Mouse (Mus musculus) adrenal gland, adult 18-20 months (tissue): ENCODE data around the gene Tm4sf4. TPM values are rescaled to one million over a fixed set of nuclear protein-coding genes. Genes with fewer than 3 reads are reported as not detected.

Source experiments
- DNase-seq, 2 experiments: peaks; one replicate each; pipeline ENCODE4 v3.0.0; 2021 to 2022; ENCODE audit warnings: low spot score in 2 of 2
- long read RNA-seq, 2 experiments: library from polyadenylated mRNA; stranded (forward); transcript quantifications; one replicate each; pipeline ENCODE4 v2.0.0; 2021
- total RNA-seq, 2 experiments: library from RNA; stranded (reverse); gene quantifications; 1 replicate in 1 of 2; 2 replicates in 1 of 2; pipeline ENCODE4 v1.2.3; 2021

The Tm4sf4 gene
- 1 to 10 TPM; 1.2 to 1.9 TPM for total RNA-seq
- long read RNA-seq, experiment 1, partial matches to known transcripts, result 0 of 3 reads
- long read RNA-seq, experiment 1, other reads (novel, unspliced or antisense), result 0 of 3 reads
- long read RNA-seq, experiment 2, partial matches to known transcripts, result 1 of 1 reads
- long read RNA-seq, experiment 2, other reads (novel, unspliced or antisense), result 0 of 1 reads

GRCm38 (mm10) chr3:57425089-57425730 lies at the start of gene Tm4sf4:
TSS of gene Tm4sf4 (plus strand) at chr3:57425314.
- DNase-seq, result no peak

DNA sequence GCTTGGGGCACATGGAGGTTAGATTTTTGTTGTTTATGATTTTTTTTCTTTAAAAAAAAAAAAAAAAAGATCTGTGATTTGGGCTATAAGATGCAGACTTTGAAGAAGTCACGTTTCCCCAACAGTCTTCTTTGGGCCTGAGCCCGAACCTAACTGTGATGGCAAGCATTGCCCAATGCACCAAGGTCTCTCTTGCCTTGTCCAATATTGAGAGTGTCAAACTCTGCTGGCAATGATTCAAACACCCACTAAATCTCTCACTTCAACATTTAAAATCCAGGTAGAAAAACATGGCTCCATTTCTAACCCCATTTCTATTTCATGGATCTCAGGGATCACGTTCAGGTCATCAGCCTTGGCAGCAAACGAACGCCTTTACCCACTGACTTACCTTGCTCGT lies 38.7 kb upstream of the Tm4sf4 start:
- DNase-seq, result no peak

DNA sequence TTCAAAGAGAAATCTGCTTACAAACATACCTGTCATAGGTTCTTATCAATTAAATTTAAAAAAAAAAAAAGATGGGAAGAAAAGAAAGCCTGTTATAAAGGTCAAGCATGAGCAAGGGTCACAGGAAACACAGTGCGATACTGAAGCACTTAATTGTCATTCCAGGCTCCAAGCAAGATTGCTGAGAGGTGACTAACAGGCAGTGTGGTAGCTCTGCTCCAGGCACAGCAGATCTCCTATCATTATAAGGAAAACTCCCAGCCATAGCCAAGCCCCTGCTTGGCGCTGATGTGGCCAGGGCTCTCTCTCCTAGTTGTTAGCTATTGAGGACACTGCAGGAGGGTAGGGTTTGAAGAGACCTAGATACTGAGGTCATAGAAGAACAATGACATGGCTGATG lies 38.2 kb upstream of the Tm4sf4 start:
- DNase-seq, result no peak

- DNase-seq, result no peak
These were observed 37.5 kb upstream of the Tm4sf4 start for GRCm38 (mm10) chr3:57387593-57387992.

DNA sequence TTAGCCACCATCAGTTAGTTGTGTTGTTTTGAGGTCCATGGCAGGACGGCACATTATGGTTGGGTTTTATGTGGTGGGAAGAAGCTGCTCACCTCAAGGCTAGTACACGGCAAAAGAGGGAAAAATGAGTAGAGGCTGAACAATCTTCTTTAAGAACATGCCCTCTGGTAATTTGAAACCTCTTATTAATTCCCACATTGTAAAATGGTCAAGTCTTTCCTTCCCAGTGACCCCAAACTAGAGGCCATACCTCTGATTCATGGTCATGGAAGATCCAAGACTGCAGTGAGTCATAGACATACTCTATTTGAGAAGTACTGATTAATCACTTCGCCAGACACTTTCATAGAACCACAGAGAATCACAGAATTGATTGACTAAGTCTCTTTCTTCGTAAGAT lies 13.6 kb upstream of the Tm4sf4 start:
- DNase-seq, result no peak

DNA sequence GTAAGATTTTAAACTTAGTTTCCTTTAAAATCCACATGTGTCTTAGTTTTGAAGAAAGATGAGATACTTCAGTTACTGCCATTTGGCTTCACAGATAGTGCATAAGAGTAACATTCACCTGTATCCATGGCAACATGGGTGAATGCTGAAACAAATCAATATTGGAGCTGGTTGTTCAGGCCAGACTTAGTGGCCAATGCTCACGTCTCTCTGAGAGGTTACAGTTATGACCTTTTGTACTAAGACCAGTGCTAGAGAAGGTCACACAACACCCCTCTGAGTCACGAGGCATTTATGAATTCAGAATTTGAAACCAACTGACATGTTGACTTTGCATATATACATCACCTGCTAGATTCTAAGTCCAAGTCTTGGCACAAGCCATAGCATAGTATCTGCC lies 4.9 kb upstream of the Tm4sf4 start:
- DNase-seq, result no peak

DNA sequence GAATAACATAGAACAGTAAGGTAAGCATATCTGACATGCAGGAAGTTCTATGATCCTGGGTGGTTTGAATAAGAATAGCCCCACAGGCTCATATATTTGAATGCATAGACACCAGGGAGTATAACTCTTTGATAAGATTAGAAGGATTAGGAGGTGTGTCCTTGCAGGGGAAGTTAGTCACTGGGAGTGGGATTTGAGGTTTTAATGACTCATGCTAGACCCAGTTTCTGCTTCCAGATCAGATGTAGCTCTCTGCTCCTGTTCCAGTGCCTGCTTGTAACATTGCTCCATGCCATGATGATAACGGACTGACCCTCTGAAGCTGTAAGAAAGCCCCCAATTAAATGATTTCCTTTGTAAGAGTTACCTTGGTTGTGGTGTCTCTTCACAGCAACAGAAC lies 4.5 kb upstream of the Tm4sf4 start:
- DNase-seq, result no peak

DNA sequence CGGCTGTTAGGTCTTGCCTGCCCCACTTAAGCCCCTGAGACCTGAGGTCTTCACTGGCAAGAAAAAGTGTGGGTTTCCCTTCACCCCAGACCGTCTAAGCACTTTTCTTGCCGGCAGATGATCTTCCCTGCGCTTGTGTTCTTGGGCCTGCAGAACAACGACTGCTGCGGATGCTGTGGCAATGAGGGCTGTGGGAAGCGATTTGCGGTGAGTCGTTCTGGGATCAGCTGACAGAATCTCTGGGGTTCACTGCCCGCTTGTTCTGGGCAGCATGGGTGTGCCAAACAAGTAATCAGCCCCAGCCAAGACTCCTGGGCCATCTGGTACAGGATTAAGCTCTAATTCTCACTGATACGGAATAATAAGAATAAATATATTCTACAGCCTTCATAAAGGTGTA lies 1.2 kb downstream of the Tm4sf4 start:
- DNase-seq, result no peak

DNA sequence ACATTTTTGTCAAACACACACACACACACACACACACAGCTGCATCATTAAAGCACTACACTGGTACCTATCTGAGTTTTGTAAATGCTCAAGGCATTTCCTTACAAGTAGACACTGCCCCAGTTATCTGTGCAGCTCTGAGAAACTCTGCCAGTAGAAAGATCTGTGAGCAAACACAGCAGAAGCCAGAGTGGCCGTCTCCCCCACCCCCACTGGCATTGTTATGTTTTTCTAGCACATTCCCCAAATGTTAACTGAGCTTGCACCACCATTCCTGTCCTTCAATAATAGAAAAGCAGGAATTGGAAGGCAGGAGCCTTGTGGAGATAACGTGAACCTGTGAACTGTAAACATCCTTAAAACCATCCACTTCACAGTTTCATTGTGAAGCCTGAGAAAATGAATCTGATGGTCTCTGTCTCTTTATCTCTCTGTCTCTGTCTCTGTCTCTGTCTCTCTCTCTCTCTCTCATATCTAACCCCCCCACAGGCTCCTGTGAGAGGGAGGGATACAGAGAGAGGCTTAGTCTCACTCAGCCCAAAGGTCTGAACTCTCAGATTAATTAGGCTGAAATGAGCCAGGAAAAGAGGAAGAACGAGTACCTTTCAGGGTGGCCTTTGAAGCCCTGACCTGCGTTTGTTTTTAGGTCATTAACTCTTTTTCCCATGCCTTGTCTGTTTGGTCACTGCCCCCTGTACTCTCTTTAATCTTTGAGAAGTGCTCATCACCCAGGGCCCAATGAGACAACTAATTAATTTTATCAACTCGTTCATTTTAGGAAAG lies 3.8 kb downstream of the Tm4sf4 start:
- DNase-seq, result no peak

DNA sequence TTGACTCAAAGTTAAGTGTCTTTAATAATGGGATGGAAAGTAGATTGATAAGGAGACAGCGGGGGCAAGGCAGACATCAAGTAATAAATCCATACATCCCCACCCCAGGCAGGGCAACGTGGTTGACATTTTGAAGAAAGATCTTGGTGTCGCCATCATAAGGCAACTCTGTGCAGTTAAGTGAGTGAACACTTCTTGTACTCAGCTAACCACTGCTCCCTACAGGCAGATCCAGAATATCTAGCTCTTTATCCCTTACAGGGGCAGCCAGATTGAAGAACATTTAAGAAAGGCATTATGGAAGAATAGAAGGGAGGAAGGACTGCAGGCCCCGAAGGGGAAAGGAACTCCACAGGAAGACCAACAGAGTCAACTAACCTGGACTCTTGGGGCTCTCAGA lies 4.4 kb downstream of the Tm4sf4 start:
- DNase-seq, result no peak

DNA sequence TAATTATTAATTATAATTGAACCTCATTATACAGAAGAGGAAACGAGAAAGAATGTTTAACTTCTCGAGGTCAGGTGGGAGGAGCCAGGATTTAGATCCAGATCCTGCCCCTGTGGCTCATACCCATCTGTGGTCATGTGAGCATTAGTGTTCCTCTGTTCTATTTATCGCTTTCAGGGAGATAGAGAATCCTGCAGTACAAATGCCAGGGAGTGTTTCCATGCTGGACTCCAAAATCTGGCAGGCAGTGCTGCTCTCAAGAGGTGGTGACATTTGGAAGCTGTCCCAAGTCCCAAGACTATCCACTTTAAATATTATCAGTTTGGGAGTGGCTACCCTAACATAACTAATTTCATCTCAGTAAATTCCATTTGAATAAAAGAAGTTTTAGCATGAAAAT lies 6.6 kb downstream of the Tm4sf4 start:
- DNase-seq, result no peak

GRCm38 (mm10) chr3:57435364-57435763 lies 10.2 kb downstream of the Tm4sf4 start:
- DNase-seq, result no peak

DNA sequence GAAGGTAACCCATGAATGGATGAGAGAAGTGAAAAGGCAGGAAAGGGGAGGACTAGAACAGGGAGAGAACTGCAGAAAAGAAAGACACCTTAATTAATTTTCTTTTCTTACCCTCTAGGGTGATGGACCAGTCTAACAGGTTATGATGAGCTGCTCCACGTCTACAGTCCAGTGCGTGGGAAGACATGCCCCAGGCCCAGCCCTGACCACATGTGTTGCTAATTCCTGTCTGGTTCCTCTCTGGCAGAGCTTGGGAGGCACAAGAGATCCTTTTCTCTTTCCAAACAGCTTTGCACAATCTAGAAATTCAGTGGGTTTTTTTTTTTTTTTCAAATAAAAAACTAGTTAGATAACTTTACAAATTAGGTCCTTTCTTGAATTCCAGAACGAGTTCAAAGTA lies 15.8 kb downstream of the Tm4sf4 start:
- no peak for DNase-seq

GRCm38 (mm10) chr3:57445706-57446105 lies 20.6 kb downstream of the Tm4sf4 start:
- DNase-seq, result no peak

DNA sequence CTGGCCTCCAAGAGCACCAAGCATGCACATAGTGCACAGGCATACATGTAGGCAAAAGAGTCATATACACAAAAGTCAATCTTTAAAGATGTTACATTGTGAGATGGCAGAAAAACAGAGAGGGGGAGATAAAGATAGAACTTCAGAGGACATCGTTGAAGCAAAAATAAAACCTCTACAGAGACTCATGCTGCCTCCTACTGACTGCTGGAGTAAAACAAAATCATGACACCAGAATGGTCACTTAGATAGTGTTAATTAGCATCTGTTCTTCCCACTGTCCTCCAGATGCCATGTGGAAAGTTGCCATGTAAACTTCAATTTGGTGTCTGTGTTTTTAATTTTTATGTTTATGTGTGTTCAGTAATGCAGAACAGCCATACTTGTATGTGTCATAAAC lies 22.8 kb downstream of the Tm4sf4 start:
- no peak for DNase-seq

- DNase-seq, result peak; percentile 57 to 58
These were observed 23.3 kb downstream of the Tm4sf4 start for GRCm38 (mm10) chr3:57448445-57448844.

DNA sequence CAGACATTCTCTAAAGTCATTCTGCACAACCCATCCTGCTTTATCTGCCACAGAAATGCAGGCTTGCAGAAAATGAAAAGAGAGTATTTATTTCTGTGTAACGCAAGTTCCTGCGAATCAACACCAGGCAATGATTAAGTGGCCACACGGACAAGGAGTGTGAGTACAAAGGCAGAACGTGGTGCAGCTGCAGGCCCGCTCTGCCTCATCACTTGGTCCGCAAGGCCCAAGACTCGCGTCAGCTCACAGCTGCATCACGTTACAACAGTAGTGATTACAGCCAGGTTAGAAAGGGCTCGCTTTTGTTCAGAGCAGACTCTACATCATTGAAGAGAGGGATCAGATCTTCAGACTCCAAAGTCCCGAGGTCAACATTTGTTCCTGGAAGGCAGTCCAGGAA lies 33.5 kb downstream of the Tm4sf4 start:
- no peak for DNase-seq

GRCm38 (mm10) chr3:57463302-57463701 lies 38.2 kb downstream of the Tm4sf4 start:
- no peak for DNase-seq

DNA sequence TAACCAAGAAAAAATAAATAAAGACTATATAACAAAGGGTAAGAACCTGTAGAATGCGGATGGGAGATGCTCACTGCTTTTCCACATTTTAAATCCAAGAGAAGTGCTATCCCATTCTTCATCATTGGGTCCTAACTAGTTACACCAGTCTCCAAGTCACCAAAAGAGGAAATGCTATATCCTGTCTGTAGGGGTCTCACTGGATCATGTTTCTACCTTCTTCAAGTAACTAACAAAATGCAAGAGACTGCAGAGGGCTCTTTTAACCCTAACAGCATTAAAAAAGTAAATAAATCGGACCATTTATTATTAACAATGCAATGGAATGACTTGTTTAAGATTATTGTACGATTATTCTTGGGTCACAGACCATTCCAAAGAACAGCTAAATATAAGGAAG lies 41.2 kb downstream of the Tm4sf4 start:
- DNase-seq, result no peak

DNA sequence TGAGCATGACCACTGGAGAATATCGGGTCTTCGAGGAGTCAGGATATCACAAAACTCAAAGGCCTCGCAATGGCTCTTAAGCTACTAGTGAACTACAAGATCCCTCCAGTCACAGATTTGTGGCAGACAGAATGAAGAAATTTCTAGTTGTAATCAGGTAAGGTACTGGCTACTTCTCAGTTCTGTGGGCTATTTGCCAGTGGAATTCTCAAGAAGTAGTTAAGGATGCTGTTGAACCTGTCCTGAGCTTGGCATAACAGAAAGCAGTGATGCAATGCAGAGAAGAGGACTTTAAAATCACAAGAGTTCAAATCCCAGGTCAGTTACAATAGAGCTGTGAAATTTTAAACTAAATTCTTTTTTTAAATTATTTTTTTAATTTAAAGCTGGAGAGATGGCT lies 44.2 kb downstream of the Tm4sf4 start:
- DNase-seq, result no peak

DNA sequence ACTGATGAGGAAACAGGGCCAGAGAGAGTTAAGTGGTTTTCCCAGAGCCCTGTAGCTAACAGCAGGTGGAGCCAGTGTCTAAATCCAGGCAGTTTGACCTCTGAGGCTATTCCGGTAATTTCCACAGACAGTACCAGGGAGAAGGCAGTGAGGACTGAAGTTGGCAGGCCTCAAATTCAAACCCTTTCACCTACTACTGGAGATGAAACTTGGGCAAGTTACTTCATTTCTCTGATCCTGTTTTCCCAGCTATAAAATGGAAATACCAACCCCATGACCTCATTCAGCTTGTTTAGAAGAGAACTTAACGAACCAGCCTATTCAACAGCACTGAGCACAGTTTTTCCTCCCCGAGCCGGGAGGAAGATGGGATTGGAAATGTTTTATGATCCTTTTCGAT lies 45.2 kb downstream of the Tm4sf4 start:
- peak; percentile 36 to 46 for DNase-seq

DNA sequence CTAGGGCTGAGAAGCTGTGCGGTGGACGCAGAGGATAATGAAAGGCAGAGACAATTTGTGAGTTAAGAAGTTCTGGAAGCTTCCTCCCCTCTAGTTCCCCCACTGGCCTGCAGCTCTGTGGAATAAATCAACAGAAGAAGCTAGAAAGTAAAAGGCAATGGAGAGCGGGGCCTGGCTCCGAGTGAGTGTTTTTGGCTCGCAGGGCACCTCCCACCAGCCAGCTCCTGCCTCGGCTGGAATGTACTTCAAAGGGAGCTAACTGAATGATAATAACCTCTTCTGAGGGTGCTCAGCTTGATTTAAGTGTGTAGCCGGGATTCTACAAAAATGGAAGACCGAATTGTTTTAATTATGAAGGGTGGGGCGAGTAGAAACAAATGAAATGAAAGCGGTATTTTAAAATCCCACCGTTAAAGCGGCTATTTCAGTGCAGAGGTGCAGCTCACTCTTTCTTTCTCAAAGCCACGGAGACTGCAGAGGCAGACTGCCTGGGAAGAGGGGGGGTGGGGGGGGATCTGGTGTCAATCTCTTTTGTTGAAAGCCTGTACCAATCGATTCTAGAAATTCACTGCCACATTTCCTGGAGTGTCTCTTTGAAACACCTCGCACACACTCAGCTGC lies 46.0 kb downstream of the Tm4sf4 start:
- DNase-seq, result peak; percentile 26 to 32
